Mouse (Mus musculus): ENCODE data around the gene Ccdc136. TPM values are rescaled to one million over a fixed set of nuclear protein-coding genes. Genes with fewer than 3 reads are reported as not detected.

The Ccdc136 gene
- total RNA-seq, 2 experiments from 2014 or later: 3.6 TPM

Small RNA genes lying within 50 kb of the gene (microRNA-seq; reads per million reads assigned to microRNA genes)
- 0.27 to 0.48 reads per million in 2 experiments for gene Gm26220
- 0 to 0.12 reads per million in 2 experiments for gene Gm44354

Other genes with a start within 250 kb of the Ccdc136 start
- 10 to 100 TPM; 19.5 to 21.0 TPM for gene Rbm28, start 231.3 kb upstream of the Ccdc136 start, total RNA-seq (2021)
- 1 to 10 TPM; 4.2 to 4.7 TPM for gene Prrt4, start 216.7 kb upstream of the Ccdc136 start, total RNA-seq (2021)
- gene Impdh1, start 179.9 kb upstream of the Ccdc136 start, total RNA-seq (2021): 10 to 100 TPM; 25.2 to 27.0 TPM
- 1 to 10 TPM; 4.6 to 5.3 TPM for gene Hilpda, start 123.8 kb upstream of the Ccdc136 start, total RNA-seq (2021)
- not detected for gene Fam71f2, start 116.7 kb upstream of the Ccdc136 start, total RNA-seq (2021)
- gene Fam71f1, start 77.2 kb upstream of the Ccdc136 start, total RNA-seq (2021): not detected
- 100 to 1,000 TPM; 262 TPM for gene Calu, start 48.2 kb upstream of the Ccdc136 start, total RNA-seq (2021)
- gene Opn1sw, start 7.8 kb upstream of the Ccdc136 start, total RNA-seq (2021): not detected
- gene Flnc, start 36.9 kb downstream of the Ccdc136 start, total RNA-seq (2021): 100 to 1,000 TPM; 146 to 175 TPM
- gene Atp6v1f, start 71.4 kb downstream of the Ccdc136 start, total RNA-seq (2021): 100 to 1,000 TPM; 108 to 110 TPM
- not detected for gene Atp6v1fnb, start 75.1 kb downstream of the Ccdc136 start, total RNA-seq (2021)
- gene Kcp, start 111.6 kb downstream of the Ccdc136 start, total RNA-seq (2021): 10 to 100 TPM; 11.9 to 12.3 TPM
- 1 to 10 TPM; 3.0 to 3.2 TPM for gene Irf5, start 130.3 kb downstream of the Ccdc136 start, total RNA-seq (2021)
- gene Tnpo3, start 213.6 kb downstream of the Ccdc136 start, total RNA-seq (2021): 10 to 100 TPM; 37.8 to 43.3 TPM

Measured in heart, postnatal 14 days (tissue).